Mouse (Mus musculus): Measurements from ENCODE around the gene Slc24a2. TPM values are rescaled to one million over a fixed set of nuclear protein-coding genes. Genes with fewer than 3 reads are reported as not detected.

The Slc24a2 gene
- polyA plus RNA-seq, 1 experiment, result 0.04 TPM

GRCm38 (mm10) chr4:87057572-87057971, 172.7 kb downstream of the Slc24a2 start:
- 81% methylated on average over 3 of the region's 3 CpGs for WGBS
- no peak for DNase-seq (ENCODE audit: low read depth, low spot score)

GRCm38 (mm10) chr4:87055768-87056167, 174.5 kb downstream of the Slc24a2 start:
- DNase-seq (ENCODE audit: low read depth, low spot score), result no peak
- WGBS, result 70% methylated on average over 7 of the region's 7 CpGs

GRCm38 (mm10) chr4:87052881-87053280, 177.4 kb downstream of the Slc24a2 start:
- no peak for DNase-seq (ENCODE audit: low read depth, low spot score)
- 94% methylated on average over 5 of the region's 5 CpGs for WGBS

- 66% methylated on average over 3 of the region's 3 CpGs for WGBS
- DNase-seq (ENCODE audit: low read depth, low spot score), result no peak
These were observed 181.2 kb downstream of the Slc24a2 start for GRCm38 (mm10) chr4:87049061-87049460.

GRCm38 (mm10) chr4:87047131-87047530, 183.1 kb downstream of the Slc24a2 start:
- 38% methylated on average over 2 of the region's 2 CpGs for WGBS
- DNase-seq (ENCODE audit: low read depth, low spot score), result no peak

GRCm38 (mm10) chr4:87043296-87043695, 187.0 kb downstream of the Slc24a2 start:
- no peak for DNase-seq (ENCODE audit: low read depth, low spot score)
- 85% methylated on average over 9 of the region's 9 CpGs for WGBS

- no peak for DNase-seq (ENCODE audit: low read depth, low spot score)
- WGBS, result 73% methylated on average over 7 of the region's 7 CpGs
These were observed 188.8 kb downstream of the Slc24a2 start for GRCm38 (mm10) chr4:87041412-87041997.

- DNase-seq (ENCODE audit: low read depth, low spot score), result no peak
- 70% methylated on average over 4 of the region's 4 CpGs for WGBS
These were observed 192.7 kb downstream of the Slc24a2 start for GRCm38 (mm10) chr4:87037592-87037991.

- WGBS, result 72% methylated on average over 5 of the region's 5 CpGs
These were observed 193.8 kb downstream of the Slc24a2 start for GRCm38 (mm10) chr4:87036507-87036906.

GRCm38 (mm10) chr4:87035701-87036100, 194.6 kb downstream of the Slc24a2 start:
- DNase-seq (ENCODE audit: low read depth, low spot score), result no peak
- WGBS, result 73% methylated on average over 10 of the region's 10 CpGs

More at GRCm38 (mm10) chr4:87036507-87036906, 193.8 kb downstream of the Slc24a2 start:
- no peak for DNase-seq (ENCODE audit: low read depth, low spot score)

GRCm38 (mm10) chr4:87032632-87033031, 197.6 kb downstream of the Slc24a2 start:
- 84% methylated on average over 8 of the region's 8 CpGs for WGBS
- no peak for DNase-seq (ENCODE audit: low read depth, low spot score)

GRCm38 (mm10) chr4:87031076-87031475, 199.2 kb downstream of the Slc24a2 start:
- WGBS, result 87% methylated on average over 2 of the region's 2 CpGs
- no peak for DNase-seq (ENCODE audit: low read depth, low spot score)

GRCm38 (mm10) chr4:87026311-87027151, 203.7 kb downstream of the Slc24a2 start:
- WGBS, result 69% methylated on average over 14 of the region's 14 CpGs
- no peak for DNase-seq (ENCODE audit: low read depth, low spot score)

GRCm38 (mm10) chr4:87024556-87024955, 205.7 kb downstream of the Slc24a2 start:
- no peak for DNase-seq (ENCODE audit: low read depth, low spot score)
- 68% methylated on average over 8 of the region's 8 CpGs for WGBS

- WGBS, result 37% methylated on average over 3 of the region's 3 CpGs
- no peak for DNase-seq (ENCODE audit: low read depth, low spot score)
These were observed 208.7 kb downstream of the Slc24a2 start for GRCm38 (mm10) chr4:87021542-87021941.

GRCm38 (mm10) chr4:87019486-87020105, 210.7 kb downstream of the Slc24a2 start:
- DNase-seq (ENCODE audit: low read depth, low spot score), result no peak
- WGBS, result 53% methylated on average over 13 of the region's 13 CpGs

GRCm38 (mm10) chr4:87018073-87018997, 211.9 kb downstream of the Slc24a2 start:
- WGBS, result 56% methylated on average over 9 of the region's 9 CpGs
- DNase-seq (ENCODE audit: low read depth, low spot score), result no peak

- DNase-seq (ENCODE audit: low read depth, low spot score), result no peak
- 79% methylated on average over 3 of the region's 3 CpGs for WGBS
These were observed 212.8 kb downstream of the Slc24a2 start for GRCm38 (mm10) chr4:87017464-87017863.

GRCm38 (mm10) chr4:87015746-87016145, 214.5 kb downstream of the Slc24a2 start:
- no peak for DNase-seq (ENCODE audit: low read depth, low spot score)
- WGBS, result 57% methylated on average over 4 of the region's 4 CpGs
